Mouse (Mus musculus) forebrain, embryonic 13.5 days (tissue): Measurements from ENCODE around the gene Col6a5. TPM values are rescaled to one million over a fixed set of nuclear protein-coding genes. Genes with fewer than 3 reads are reported as not detected.

Source experiments
- ATAC-seq: fragments of 200-750 bp; cut with Nextera tagmentation; 2 replicates; pipeline ENCODE4 v1.8.0; 2017
- H3K27ac ChIP-seq: fragments of 300-500 bp; sonication (generic); 2 replicates; pipeline ENCODE4 v1.5.1; 2015; ENCODE audit warnings: inconsistent platforms, mild to moderate bottlenecking, moderate library complexity
- H3K27me3 ChIP-seq: fragments of 300-500 bp; sonication (generic); 2 replicates; pipeline ENCODE4 v1.6.1; 2015; ENCODE audit warnings: mild to moderate bottlenecking, inconsistent platforms
- H3K36me3 ChIP-seq: fragments of 300-500 bp; sonication (generic); 2 replicates; pipeline ENCODE4 v1.6.1; 2015; ENCODE audit warnings: mild to moderate bottlenecking, inconsistent platforms; ENCODE audit not compliant: poor library complexity, severe bottlenecking
- H3K4me1 ChIP-seq: fragments of 300-500 bp; sonication (generic); 2 replicates; pipeline ENCODE4 v1.6.1; 2015; ENCODE audit warnings: inconsistent platforms
- H3K4me2 ChIP-seq: fragments of 300-500 bp; sonication (generic); 2 replicates; pipeline ENCODE4 v1.6.1; 2015; ENCODE audit warnings: inconsistent platforms, mild to moderate bottlenecking, moderate library complexity
- H3K4me3 ChIP-seq: fragments of 300-500 bp; sonication (generic); 2 replicates; pipeline ENCODE4 v1.5.1; 2015; ENCODE audit warnings: mild to moderate bottlenecking, inconsistent platforms
- H3K9ac ChIP-seq: fragments of 300-500 bp; sonication (generic); 2 replicates; pipeline ENCODE4 v1.6.1; 2015; ENCODE audit warnings: mild to moderate bottlenecking, inconsistent platforms
- H3K9me3 ChIP-seq: fragments of 300-500 bp; sonication (generic); replicated peaks from 2 replicates; pipeline ENCODE4 v1.6.1; 2016; ENCODE audit warnings: inconsistent platforms
- WGBS: fragments of 180-500 bp; shearing (Covaris S2); methylation state at CpG from one replicate; pipeline ENCODE4 v1.1.7; 2015; 5-methylcytosine and 5-hydroxymethylcytosine counted together
- polyA plus RNA-seq: library from polyadenylated mRNA; unstranded; fragments of >200 nt; fragmentation: Nextera tagmentation; extraction: Ambion mirVana; gene quantifications from 2 replicates; pipeline ENCODE4 v1.2.1, GENCODE M21; 2015

Col6a5 gene
- polyA plus RNA-seq, 1 experiment from 2014 or later, result 0.06 TPM

- Histone ChIP-seq H3K4me3 (no peak overlapping the region), H3K9ac (no peak overlapping the region), H3K27ac (no peak overlapping the region), H3K4me1 (no peaks in the 10 kb centered on the region), H3K4me2 (no peak overlapping the region), H3K9me3 (no peaks in the 10 kb centered on the region; the same call in 1 of the 2 replicates), H3K36me3 (no peaks in the 10 kb centered on the region), H3K27me3 (no peaks in the 10 kb centered on the region)
- ATAC-seq, result no peak
- WGBS, result 86% methylated on average over 5 of the region's 5 CpGs
These were observed 10.5 kb upstream of the Col6a5 start for GRCm38 (mm10) chr9:105970901-105971300.

- WGBS, result 82% methylated on average over 5 of the region's 5 CpGs
- Histone ChIP-seq H3K4me2 (no peak overlapping the region), H3K27me3 (no peaks in the 10 kb centered on the region), H3K4me1 (no peaks in the 10 kb centered on the region), H3K9me3 (no peaks in the 10 kb centered on the region), H3K36me3 (no peaks in the 10 kb centered on the region), H3K9ac (no peak overlapping the region), H3K27ac (no peak overlapping the region), H3K4me3 (no peak overlapping the region)
- no peak for ATAC-seq
These were observed 7.5 kb upstream of the Col6a5 start for GRCm38 (mm10) chr9:105967976-105968375.

- Histone ChIP-seq H3K27ac (no peak overlapping the region), H3K36me3 (no peaks in the 10 kb centered on the region), H3K9me3 (no peaks in the 10 kb centered on the region), H3K4me1 (no peaks in the 10 kb centered on the region), H3K4me3 (no peak overlapping the region), H3K27me3 (no peaks in the 10 kb centered on the region), H3K4me2 (no peak overlapping the region), H3K9ac (no peak overlapping the region)
- 85% methylated on average over 1 of the region's 1 CpGs for WGBS
- no peak for ATAC-seq
These were observed 1.3 kb downstream of the Col6a5 start for GRCm38 (mm10) chr9:105959116-105959515.

DNA sequence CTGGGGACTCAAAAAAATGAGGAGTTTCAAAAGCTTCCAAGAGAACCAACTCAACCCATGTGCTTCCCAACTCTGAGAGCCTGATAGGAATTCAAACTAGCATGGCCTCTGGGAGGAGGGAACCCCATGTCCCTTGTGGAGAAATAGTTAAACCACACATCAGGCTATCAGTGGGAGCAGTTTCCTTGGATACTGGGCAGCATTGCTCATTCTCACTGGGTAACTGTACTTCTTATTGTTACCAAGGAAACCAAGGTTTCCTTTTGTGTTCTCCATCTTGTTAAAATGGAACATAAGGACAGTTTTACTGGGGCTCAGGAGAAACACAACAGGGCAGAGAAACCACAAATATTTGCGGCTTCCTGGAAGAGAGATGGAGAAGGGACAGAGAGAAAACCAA is 10.7 kb downstream of the Col6a5 start:
- H3K9me3 ChIP-seq, result no peaks in the 10 kb centered on the region
- no peak overlapping the region for H3K9ac ChIP-seq
- no peaks in the 10 kb centered on the region for H3K27me3 ChIP-seq
- ATAC-seq, result no peak
- H3K36me3 ChIP-seq, result no peaks in the 10 kb centered on the region
- no peak overlapping the region for H3K4me3 ChIP-seq
- WGBS, result 57% methylated on average over 1 of the region's 1 CpGs
- peaks cover 9% of the 10 kb centered on the region; the same call in 1 of the 2 replicates for H3K4me1 ChIP-seq
- H3K4me2 ChIP-seq, result no peak overlapping the region
- H3K27ac ChIP-seq, result no peak overlapping the region; the same call in 1 of the 2 replicates

DNA sequence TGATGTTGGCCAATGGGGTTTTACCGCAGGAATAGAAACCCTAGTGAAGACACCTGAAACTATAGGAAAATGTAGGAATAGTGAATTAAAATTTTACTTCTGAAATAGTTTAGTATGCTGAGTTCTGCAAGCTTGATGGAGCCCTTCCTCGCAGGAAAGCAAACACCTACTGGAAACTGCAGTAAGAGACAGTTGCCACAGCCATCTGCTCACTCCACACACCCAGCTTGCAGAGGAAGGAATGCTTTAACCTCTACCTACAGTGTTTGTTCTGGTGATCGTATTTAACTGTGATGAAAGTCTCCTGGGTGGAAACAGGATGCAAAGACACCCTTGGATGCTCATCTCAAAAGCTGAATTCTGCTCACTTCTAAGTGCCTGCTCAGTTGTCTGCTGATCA is 12.9 kb downstream of the Col6a5 start:
- Histone ChIP-seq H3K4me2 (no peak overlapping the region), H3K4me3 (no peak overlapping the region), H3K9me3 (no peaks in the 10 kb centered on the region), H3K36me3 (no peaks in the 10 kb centered on the region), H3K27me3 (no peaks in the 10 kb centered on the region), H3K9ac (no peak overlapping the region), H3K4me1 (peaks cover 9% of the 10 kb centered on the region; the same call in 1 of the 2 replicates), H3K27ac (no peak overlapping the region)
- WGBS, result 78% methylated on average over 3 of the region's 3 CpGs
- ATAC-seq, result no peak

- 0 out of 2 replicates have a peak, but pooled peaks cover 4% of the 10 kb centered on the region for H3K4me1 ChIP-seq
- H3K9me3 ChIP-seq, result no peaks in the 10 kb centered on the region
- ATAC-seq, result no peak
- no peaks in the 10 kb centered on the region for H3K27me3 ChIP-seq
- H3K36me3 ChIP-seq, result no peaks in the 10 kb centered on the region
- no peak overlapping the region for H3K4me2 ChIP-seq
- H3K9ac ChIP-seq, result no peak overlapping the region
- H3K27ac ChIP-seq, result no peak overlapping the region
- H3K4me3 ChIP-seq, result no peak overlapping the region
- WGBS, result 83% methylated on average over 6 of the region's 6 CpGs
These were observed 26.6 kb downstream of the Col6a5 start for GRCm38 (mm10) chr9:105933816-105934215.

DNA sequence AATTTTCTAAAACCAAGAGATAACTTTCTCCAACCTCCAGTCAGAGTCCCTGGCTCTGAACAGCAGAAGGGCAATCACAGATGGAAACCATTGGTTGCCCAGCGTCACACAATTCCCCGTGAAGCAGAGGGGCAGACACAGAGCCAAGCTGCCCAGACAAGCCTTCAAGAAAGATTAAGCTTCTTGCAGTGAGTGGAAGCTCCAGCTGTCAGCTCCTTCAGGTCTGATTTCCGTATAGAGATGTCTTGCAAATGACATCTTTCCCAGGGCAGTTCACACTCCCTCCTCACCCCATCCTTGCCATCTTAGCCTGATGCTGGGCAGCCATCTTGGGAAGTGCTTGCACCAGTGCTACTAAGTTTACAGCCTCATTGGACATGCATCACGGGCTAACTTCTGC is 31.2 kb downstream of the Col6a5 start:
- H3K27ac ChIP-seq, result no peak overlapping the region
- no peak for ATAC-seq
- H3K9ac ChIP-seq, result no peak overlapping the region
- H3K4me1 ChIP-seq, result 0 out of 2 replicates have a peak, but pooled peaks cover 4% of the 10 kb centered on the region
- WGBS, result 67% methylated on average over 4 of the region's 4 CpGs
- no peaks in the 10 kb centered on the region for H3K36me3 ChIP-seq
- no peak overlapping the region for H3K4me3 ChIP-seq
- no peaks in the 10 kb centered on the region for H3K9me3 ChIP-seq
- no peak overlapping the region for H3K4me2 ChIP-seq
- no peaks in the 10 kb centered on the region for H3K27me3 ChIP-seq

DNA sequence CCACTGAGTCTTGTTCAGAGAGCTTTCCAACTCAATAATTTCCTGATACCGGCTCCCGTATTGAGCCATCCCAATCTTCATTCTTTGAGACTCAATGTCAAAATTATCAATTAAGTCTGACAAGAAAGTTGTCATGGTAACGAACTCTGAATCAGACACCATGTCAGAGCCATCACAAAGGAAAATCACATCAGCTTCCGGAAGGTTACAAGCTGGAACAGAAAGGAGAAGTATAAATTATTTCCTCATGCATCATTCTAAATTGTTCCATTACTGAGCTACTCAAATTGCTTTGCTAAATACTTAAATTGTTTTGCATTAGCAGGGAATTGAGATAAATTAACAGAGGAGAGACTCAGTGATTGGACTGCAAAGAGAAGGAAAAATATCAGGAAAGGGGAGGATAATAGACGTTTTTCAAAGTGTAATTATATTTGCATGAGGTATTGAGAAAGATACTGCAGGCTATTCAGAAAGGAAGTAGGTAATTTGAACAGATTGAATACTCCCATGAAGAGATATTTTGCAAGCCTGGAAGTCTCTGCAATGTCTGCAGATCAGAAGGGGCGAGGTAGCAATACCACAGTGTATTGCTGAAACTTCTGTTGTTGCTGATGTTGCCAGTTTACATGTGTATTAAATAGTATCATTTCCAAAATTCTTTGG is 31.9 kb downstream of the Col6a5 start:
- no peaks in the 10 kb centered on the region for H3K36me3 ChIP-seq
- no peak overlapping the region for H3K9ac ChIP-seq
- no peaks in the 10 kb centered on the region for H3K27me3 ChIP-seq
- H3K27ac ChIP-seq, result peak overlapping the region; percentile 10; the same call in 1 of the 2 replicates
- no peak overlapping the region for H3K4me2 ChIP-seq
- H3K4me3 ChIP-seq, result no peak overlapping the region
- 57% methylated on average over 6 of the region's 6 CpGs for whole genome bisulfite sequencing
- 0 out of 2 replicates have a peak, but pooled peaks cover 4% of the 10 kb centered on the region for H3K4me1 ChIP-seq
- no peaks in the 10 kb centered on the region for H3K9me3 ChIP-seq
- ATAC-seq, result peak; percentile 55; the same call in 1 of the 2 replicates

GRCm38 (mm10) chr9:105923659-105924058 is 36.8 kb downstream of the Col6a5 start:
- H3K27me3 ChIP-seq, result no peaks in the 10 kb centered on the region
- no peak overlapping the region for H3K4me2 ChIP-seq
- 86% methylated on average over 2 of the region's 2 CpGs for WGBS
- no peaks in the 10 kb centered on the region for H3K36me3 ChIP-seq
- H3K9me3 ChIP-seq, result no peaks in the 10 kb centered on the region
- ATAC-seq, result no peak
- no peak overlapping the region for H3K4me3 ChIP-seq
- no peak overlapping the region for H3K27ac ChIP-seq
- no peaks in the 10 kb centered on the region for H3K4me1 ChIP-seq
- H3K9ac ChIP-seq, result no peak overlapping the region

GRCm38 (mm10) chr9:105915186-105915585 is 45.3 kb downstream of the Col6a5 start:
- Histone ChIP-seq H3K9me3 (no peaks in the 10 kb centered on the region), H3K27ac (no peak overlapping the region), H3K4me1 (no peaks in the 10 kb centered on the region), H3K4me3 (no peak overlapping the region), H3K9ac (no peak overlapping the region), H3K36me3 (no peaks in the 10 kb centered on the region), H3K4me2 (no peak overlapping the region), H3K27me3 (no peaks in the 10 kb centered on the region)
- no peak for ATAC-seq
- 31% methylated on average over 4 of the region's 4 CpGs for WGBS

DNA sequence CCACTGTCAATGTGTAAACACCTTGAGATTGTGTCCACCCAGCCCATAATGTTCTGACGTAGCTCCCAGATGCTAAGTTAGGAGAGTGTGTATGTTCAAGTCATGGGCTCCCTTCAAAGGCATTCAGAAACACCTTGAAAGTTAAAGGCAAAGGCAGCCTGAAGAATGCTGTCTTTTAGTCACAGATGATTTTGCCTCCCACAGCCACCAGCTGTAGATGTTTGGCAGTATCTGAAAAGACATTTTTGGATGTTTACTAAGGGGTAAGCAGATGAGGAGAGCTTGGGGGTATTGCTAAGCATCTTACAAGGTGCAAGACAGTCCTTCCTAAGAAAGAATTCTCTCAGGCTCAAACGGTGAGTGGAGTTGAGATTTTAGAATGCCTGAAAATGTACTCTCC is 50.3 kb downstream of the Col6a5 start:
- no peak overlapping the region for H3K27ac ChIP-seq
- H3K36me3 ChIP-seq, result no peaks in the 10 kb centered on the region
- no peaks in the 10 kb centered on the region for H3K9me3 ChIP-seq
- H3K27me3 ChIP-seq, result no peaks in the 10 kb centered on the region
- WGBS, result 92% methylated on average over 2 of the region's 2 CpGs
- H3K4me2 ChIP-seq, result no peak overlapping the region
- no peak for ATAC-seq
- no peaks in the 10 kb centered on the region for H3K4me1 ChIP-seq
- no peak overlapping the region for H3K9ac ChIP-seq
- H3K4me3 ChIP-seq, result no peak overlapping the region

GRCm38 (mm10) chr9:105909352-105909751 is 51.1 kb downstream of the Col6a5 start:
- Histone ChIP-seq H3K36me3 (no peaks in the 10 kb centered on the region), H3K9ac (no peak overlapping the region), H3K4me3 (no peak overlapping the region), H3K9me3 (no peaks in the 10 kb centered on the region), H3K27me3 (no peaks in the 10 kb centered on the region), H3K4me2 (no peak overlapping the region), H3K4me1 (no peaks in the 10 kb centered on the region), H3K27ac (no peak overlapping the region)
- ATAC-seq, result no peak
- 88% methylated on average over 2 of the region's 2 CpGs for WGBS

GRCm38 (mm10) chr9:105907411-105907810 is 53.0 kb downstream of the Col6a5 start:
- Histone ChIP-seq H3K9me3 (no peaks in the 10 kb centered on the region), H3K36me3 (no peaks in the 10 kb centered on the region), H3K27ac (no peak overlapping the region), H3K27me3 (no peaks in the 10 kb centered on the region), H3K4me2 (no peak overlapping the region), H3K4me1 (no peaks in the 10 kb centered on the region), H3K9ac (no peak overlapping the region), H3K4me3 (no peak overlapping the region)
- WGBS, result 84% methylated on average over 6 of the region's 6 CpGs
- ATAC-seq, result no peak
